Mouse (Mus musculus): ENCODE data around the gene Gprc5d. TPM values are rescaled to one million over a fixed set of nuclear protein-coding genes. Genes with fewer than 3 reads are reported as not detected.
A peak's percentile ranks its signal among the peaks of the same experiment; 100 is the strongest.

Gprc5d gene
- polyA plus RNA-seq, 1 experiment = not detected

- Histone ChIP-seq H3K4me1 (ENCODE audit: control insufficient read depth, insufficient read depth, low read length) (peaks cover 15% of the 10 kb centered on the region), H3K27ac (ENCODE audit: insufficient read depth, low read depth, low read length) (no peak overlapping the region), H3K4me3 (ENCODE audit: insufficient read depth, low read depth, low read length) (no peak overlapping the region)
- 86% methylated on average over 4 of the region's 4 CpGs for WGBS
- TF ChIP-seq CTCF (IDR thresholded peaks at IDR 0.05; ENCODE audit: insufficient read depth, low read depth, low read length) (no peak), POLR2A (IDR thresholded peaks at IDR 0.05; ENCODE audit: insufficient read depth, low read depth, low read length) (no peak)
These were observed 39.4 kb upstream of the Gprc5d start for GRCm38 (mm10) chr6:135157496-135157895.

- H3K27ac ChIP-seq (ENCODE audit: insufficient read depth, low read depth, low read length) = no peak overlapping the region
- TF ChIP-seq CTCF (IDR thresholded peaks at IDR 0.05; ENCODE audit: insufficient read depth, low read depth, low read length) (no peak), POLR2A (IDR thresholded peaks at IDR 0.05; ENCODE audit: insufficient read depth, low read depth, low read length) (no peak)
- peaks cover 15% of the 10 kb centered on the region for H3K4me1 ChIP-seq (ENCODE audit: control insufficient read depth, insufficient read depth, low read length)
- no peak overlapping the region for H3K4me3 ChIP-seq (ENCODE audit: insufficient read depth, low read depth, low read length)
- WGBS = 86% methylated on average over 8 of the region's 8 CpGs
These were observed 38.5 kb upstream of the Gprc5d start for GRCm38 (mm10) chr6:135156597-135156996.

GRCm38 (mm10) chr6:135153719-135154118 is 35.6 kb upstream of the Gprc5d start:
- TF ChIP-seq POLR2A (IDR thresholded peaks at IDR 0.05; ENCODE audit: insufficient read depth, low read depth, low read length) (no peak), CTCF (IDR thresholded peaks at IDR 0.05; ENCODE audit: insufficient read depth, low read depth, low read length) (no peak)
- WGBS = 36% methylated on average over 5 of the region's 5 CpGs
- Histone ChIP-seq H3K4me3 (ENCODE audit: insufficient read depth, low read depth, low read length) (no peak overlapping the region), H3K4me1 (ENCODE audit: control insufficient read depth, insufficient read depth, low read length) (peaks cover 15% of the 10 kb centered on the region), H3K27ac (ENCODE audit: insufficient read depth, low read depth, low read length) (peak overlapping the region; percentile 17; the same call in 1 of the 2 replicates)

GRCm38 (mm10) chr6:135150311-135150710 is 32.2 kb upstream of the Gprc5d start:
- 27% methylated on average over 5 of the region's 5 CpGs for WGBS
- TF ChIP-seq CTCF (IDR thresholded peaks at IDR 0.05; ENCODE audit: insufficient read depth, low read depth, low read length) (peak; percentile 51; the same call in 1 of the 2 replicates), POLR2A (IDR thresholded peaks at IDR 0.05; ENCODE audit: insufficient read depth, low read depth, low read length) (no peak)

GRCm38 (mm10) chr6:135149722-135150121 is 31.6 kb upstream of the Gprc5d start:
- no peak overlapping the region for H3K27ac ChIP-seq (ENCODE audit: insufficient read depth, low read depth, low read length)
- peaks cover 11% of the 10 kb centered on the region; the same call in 1 of the 2 replicates for H3K4me1 ChIP-seq (ENCODE audit: control insufficient read depth, insufficient read depth, low read length)
- 73% methylated on average over 4 of the region's 4 CpGs for WGBS
- H3K4me3 ChIP-seq (ENCODE audit: insufficient read depth, low read depth, low read length) = no peak overlapping the region
- TF ChIP-seq POLR2A (IDR thresholded peaks at IDR 0.05; ENCODE audit: insufficient read depth, low read depth, low read length) = no peak
- TF ChIP-seq CTCF (IDR thresholded peaks at IDR 0.05; ENCODE audit: insufficient read depth, low read depth, low read length) = no peak

More at GRCm38 (mm10) chr6:135150311-135150710, 32.2 kb upstream of the Gprc5d start:
- H3K4me1 ChIP-seq (ENCODE audit: control insufficient read depth, insufficient read depth, low read length) = peaks cover 15% of the 10 kb centered on the region
- no peak overlapping the region for H3K4me3 ChIP-seq (ENCODE audit: insufficient read depth, low read depth, low read length)
- H3K27ac ChIP-seq (ENCODE audit: insufficient read depth, low read depth, low read length) = no peak overlapping the region

GRCm38 (mm10) chr6:135149175-135149574 is 31.1 kb upstream of the Gprc5d start:
- TF ChIP-seq CTCF (IDR thresholded peaks at IDR 0.05; ENCODE audit: insufficient read depth, low read depth, low read length) = no peak
- TF ChIP-seq POLR2A (IDR thresholded peaks at IDR 0.05; ENCODE audit: insufficient read depth, low read depth, low read length) = no peak

GRCm38 (mm10) chr6:135148506-135148905 is 30.4 kb upstream of the Gprc5d start:
- H3K27ac ChIP-seq (ENCODE audit: insufficient read depth, low read depth, low read length) = no peak overlapping the region
- H3K4me3 ChIP-seq (ENCODE audit: insufficient read depth, low read depth, low read length) = no peak overlapping the region
- TF ChIP-seq POLR2A (IDR thresholded peaks at IDR 0.05; ENCODE audit: insufficient read depth, low read depth, low read length) (no peak), CTCF (IDR thresholded peaks at IDR 0.05; ENCODE audit: insufficient read depth, low read depth, low read length) (0 out of 2 replicates have a peak, but pooled peaks have one; percentile 30)
- peaks cover 3% of the 10 kb centered on the region; the same call in 1 of the 2 replicates for H3K4me1 ChIP-seq (ENCODE audit: control insufficient read depth, insufficient read depth, low read length)
- WGBS = 52% methylated on average over 1 of the region's 1 CpGs

More at GRCm38 (mm10) chr6:135149175-135149574, 31.1 kb upstream of the Gprc5d start:
- no peak overlapping the region for H3K27ac ChIP-seq (ENCODE audit: insufficient read depth, low read depth, low read length)
- no peak overlapping the region for H3K4me3 ChIP-seq (ENCODE audit: insufficient read depth, low read depth, low read length)
- H3K4me1 ChIP-seq (ENCODE audit: control insufficient read depth, insufficient read depth, low read length) = peaks cover 7% of the 10 kb centered on the region; the same call in 1 of the 2 replicates
- 84% methylated on average over 4 of the region's 4 CpGs for WGBS

- Histone ChIP-seq H3K4me1 (ENCODE audit: control insufficient read depth, insufficient read depth, low read length) (peaks cover 4% of the 10 kb centered on the region), H3K27ac (ENCODE audit: insufficient read depth, low read depth, low read length) (no peak overlapping the region), H3K4me3 (ENCODE audit: insufficient read depth, low read depth, low read length) (no peak overlapping the region)
- TF ChIP-seq CTCF (IDR thresholded peaks at IDR 0.05; ENCODE audit: insufficient read depth, low read depth, low read length) (no peak), POLR2A (IDR thresholded peaks at IDR 0.05; ENCODE audit: insufficient read depth, low read depth, low read length) (no peak)
- WGBS = 93% methylated on average over 5 of the region's 5 CpGs
These were observed 27.9 kb upstream of the Gprc5d start for GRCm38 (mm10) chr6:135145976-135146375.

- no peak overlapping the region for H3K27ac ChIP-seq (ENCODE audit: insufficient read depth, low read depth, low read length)
- no peak for TF ChIP-seq POLR2A (IDR thresholded peaks at IDR 0.05; ENCODE audit: insufficient read depth, low read depth, low read length)
- TF ChIP-seq CTCF (IDR thresholded peaks at IDR 0.05; ENCODE audit: insufficient read depth, low read depth, low read length) = no peak
- WGBS = 0% methylated on average over 3 of the region's 3 CpGs
- H3K4me3 ChIP-seq (ENCODE audit: insufficient read depth, low read depth, low read length) = no peak overlapping the region
- H3K4me1 ChIP-seq (ENCODE audit: control insufficient read depth, insufficient read depth, low read length) = peaks cover 8% of the 10 kb centered on the region
These were observed 26.4 kb upstream of the Gprc5d start for GRCm38 (mm10) chr6:135144516-135144915.
